Mouse (Mus musculus): Measurements from ENCODE around the gene Nipsnap2.
"Not testable (repeated sequence)": the region's sequence is repeated elsewhere in the genome, so short reads cannot be mapped to it uniquely, and the experiment has no call there.

Nipsnap2 gene

DNA sequence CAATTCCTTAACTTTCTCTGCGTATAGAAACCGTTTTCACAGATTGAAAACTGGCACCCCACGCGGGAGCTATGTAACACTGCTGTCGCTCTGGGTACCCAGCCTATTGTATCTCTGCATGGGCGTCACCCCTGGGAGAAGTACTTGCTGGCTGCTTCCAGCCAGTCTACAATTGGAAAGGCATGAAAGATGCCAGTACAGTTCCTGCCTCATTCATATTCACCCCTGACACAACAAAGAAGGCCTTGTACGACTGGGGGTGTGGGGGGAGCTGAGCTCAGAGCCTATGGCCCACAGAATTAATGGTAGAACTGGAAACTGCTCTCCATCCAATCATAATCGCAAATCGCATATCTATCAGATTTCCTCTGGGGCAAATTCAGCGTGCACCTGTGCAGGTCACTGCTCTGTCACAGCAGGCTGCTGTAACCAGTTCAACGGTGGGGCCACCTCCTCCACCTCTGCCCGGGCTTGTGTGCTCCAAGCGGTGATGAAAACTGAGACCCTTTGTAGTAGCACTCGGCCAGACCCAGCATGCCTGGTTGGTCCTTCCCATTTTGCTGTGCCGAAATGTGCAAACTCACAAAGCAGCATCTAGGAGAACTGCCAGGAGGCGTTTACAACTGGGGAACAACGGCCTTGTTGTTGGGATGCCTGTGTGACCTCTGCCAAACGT is 37.1 kb downstream of the Nipsnap2 start:
- no peak for DNase-seq (ENCODE audit: low spot score in 2 of 2)

DNA sequence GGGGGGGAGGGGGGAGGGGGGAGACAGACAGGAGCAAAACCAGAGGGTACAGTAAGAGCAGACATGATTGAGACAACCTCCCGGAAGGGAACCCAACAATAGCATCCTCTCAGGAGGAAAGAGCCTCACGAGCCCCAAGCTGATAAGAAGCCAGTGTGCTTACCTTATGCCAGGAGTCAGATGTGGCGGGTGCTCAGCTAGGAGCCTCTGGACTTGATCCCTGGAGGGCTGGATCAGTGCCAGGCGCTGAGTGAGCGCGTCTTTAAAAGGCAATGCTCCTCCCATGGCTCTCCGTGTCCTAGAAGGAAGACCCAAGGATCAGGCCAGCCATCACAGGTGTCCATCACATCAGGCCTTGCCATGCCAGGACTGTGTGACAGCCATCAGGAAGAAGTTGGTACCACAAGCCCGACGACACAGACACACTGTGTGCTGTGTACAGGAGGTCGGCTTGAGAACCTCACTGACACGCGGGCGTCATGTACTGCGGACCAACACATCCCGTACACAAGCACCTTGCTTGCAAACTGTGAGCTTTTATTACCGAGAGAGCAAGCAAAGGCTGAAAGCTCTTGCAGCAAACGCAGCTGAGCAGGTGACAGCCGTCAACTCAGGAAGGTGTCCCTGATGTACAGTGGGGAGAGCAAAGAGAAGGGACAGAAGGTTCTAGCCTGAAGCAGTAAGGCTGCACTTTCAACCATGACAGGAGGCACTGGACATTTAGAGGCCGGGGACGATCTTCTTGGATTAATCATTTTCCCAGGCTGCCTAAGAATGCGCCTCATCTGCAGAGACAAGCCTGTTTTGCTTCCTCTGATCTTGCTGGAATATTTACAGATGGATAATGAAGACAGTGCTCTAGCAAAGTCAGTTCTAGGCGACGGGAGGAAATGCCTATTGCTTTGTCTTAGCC is 45.8 kb downstream of the Nipsnap2 start:
- DNase-seq (ENCODE audit: low spot score in 2 of 2), result no peak

DNA sequence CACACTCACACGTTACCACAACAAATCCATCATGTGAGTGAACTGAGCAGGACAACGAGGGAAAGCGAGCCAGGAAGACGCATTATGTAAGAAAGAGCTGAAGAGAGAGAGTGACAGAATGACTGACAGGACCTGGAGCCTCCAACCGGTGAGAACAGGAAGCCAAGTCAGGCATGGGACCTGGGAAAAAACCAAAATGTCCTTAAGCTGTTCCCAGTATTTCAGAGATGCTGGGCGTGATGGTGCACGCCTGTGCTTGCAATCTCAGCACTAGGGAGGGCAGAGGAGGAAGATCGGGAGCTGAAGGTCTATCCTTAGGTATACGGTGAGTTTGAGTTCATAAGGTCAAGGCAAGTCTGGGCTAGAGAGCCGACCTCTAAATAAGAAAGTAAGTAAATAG is 47.6 kb downstream of the Nipsnap2 start:
- DNase-seq (ENCODE audit: low spot score in 2 of 2), result no peak

DNA sequence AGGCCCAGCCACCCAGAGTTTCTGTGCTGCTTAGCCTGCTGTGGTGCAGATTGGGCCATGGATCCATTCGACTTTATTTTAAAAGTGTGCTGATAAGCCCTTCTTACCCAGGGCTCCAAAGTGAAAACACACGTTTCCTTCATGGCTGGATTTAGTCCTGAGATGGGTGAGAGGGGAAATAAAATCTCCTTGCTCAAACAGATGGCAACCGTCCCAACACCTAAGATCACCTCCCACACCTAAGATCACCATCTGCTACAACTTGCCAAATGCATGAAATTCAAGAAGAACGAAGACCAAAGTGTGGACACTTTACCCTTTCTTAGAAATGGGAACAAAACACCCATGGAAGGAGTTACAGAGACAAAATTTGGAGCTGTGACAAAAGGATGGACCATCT is 48.5 kb downstream of the Nipsnap2 start:
- DNase-seq (ENCODE audit: low spot score in 2 of 2), result not testable (repeated sequence)

DNA sequence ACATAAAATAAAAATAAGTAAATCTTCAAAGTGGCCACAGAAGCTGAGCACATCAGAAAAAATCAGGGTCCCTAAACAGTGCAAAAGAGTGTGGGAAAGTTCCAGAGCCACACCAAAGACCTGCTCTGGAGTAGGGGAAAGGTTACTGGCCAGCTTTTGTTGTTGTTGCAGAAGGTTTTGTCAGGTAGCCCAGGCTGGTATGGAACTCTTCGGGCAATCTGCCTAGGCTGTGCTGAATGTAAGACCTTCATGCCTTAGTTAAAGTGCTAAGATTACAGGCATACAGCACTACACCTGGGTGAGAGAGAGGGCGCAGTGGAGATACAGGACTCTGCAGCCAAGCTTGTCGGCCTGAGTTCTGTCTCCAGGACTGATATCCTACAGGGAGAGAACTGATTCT is 49.8 kb downstream of the Nipsnap2 start:
- no peak for DNase-seq (ENCODE audit: low spot score in 2 of 2)

DNA sequence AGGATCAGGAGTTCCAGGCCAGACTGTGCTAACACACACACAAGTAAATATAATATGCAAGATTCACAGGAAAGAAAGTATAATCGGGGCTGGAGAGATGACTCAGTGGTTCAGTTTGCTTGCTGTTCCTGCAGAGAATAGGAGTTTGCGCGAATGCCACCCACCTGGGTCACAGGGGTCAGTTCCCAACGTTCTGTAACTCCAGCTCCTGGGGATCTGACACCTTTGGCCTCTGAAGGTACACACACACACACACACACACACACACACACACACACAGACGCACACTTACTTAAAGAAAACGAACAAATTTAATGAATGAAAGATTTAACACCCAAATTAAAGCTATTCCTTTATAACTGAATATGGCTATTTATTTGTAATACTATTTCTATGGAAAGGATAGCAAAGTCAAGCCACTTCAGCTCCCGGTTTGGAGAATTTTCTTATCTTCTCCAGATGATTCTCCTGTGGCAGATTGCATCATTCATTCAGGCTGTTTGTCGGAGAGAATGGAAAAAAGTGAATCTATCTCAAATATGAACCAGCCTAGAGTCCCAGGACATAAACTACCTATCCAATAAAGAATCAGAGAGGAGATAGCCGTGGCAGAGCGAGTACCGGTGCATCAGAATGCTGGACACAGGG is 53.6 kb downstream of the Nipsnap2 start:
- DNase-seq (ENCODE audit: low spot score in 2 of 2), result no peak

DNA sequence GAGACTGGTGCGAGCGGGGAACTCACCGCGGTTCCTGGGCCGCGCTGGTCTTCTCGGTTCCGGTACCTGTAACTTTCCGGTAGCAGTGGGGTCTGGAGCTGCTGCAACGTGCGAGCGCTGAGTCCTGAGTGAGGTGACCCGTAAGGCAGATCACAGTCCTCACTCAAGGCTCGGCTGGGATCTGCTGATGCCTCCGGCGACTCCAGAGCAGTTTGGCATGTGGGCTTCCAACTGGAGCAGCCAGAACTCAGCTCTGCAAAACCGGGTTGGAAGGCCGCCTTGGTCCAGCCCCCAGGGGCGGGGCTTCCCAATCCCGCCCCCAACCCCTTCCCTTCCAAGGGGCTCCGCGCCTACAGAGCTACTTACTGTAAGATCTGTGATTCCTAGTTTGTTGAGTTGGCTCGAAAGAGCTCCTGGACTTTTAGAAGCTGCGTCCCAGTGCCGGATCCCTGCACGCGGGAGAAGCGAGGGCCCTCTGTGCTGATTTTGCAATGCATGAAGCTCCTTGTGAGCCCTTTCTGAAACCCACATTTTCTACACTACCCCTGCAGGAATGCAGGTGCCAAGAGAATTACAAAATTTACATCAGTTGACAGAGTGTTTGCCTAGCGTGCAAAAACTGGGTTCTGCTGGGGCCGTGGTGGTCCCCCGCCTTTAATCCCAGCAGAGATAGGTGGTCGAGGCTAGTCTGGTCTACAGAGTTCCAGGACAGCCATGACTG is 54.3 kb downstream of the Nipsnap2 start:
- DNase-seq (ENCODE audit: low spot score in 2 of 2), result peak; percentile 75 to 85

DNA sequence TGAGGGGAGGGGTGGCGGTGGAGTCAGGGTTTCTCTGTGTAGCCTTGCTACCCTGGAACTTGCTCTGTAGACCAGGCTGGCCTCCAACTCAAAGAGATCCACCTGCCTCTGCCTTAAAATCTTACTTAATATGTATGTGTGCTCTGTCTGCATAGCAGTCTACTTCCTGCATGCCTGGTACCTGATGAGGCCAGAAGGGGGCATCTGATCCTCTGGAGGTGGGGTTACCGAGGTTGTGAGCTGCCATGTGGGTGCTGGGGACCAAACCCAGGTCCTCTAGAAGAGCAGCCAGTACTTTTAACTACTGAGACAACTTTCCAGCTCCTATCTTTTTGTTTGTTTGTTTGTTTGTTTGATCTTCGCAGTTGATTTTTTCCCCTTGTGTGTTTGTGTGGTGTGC is 55.3 kb downstream of the Nipsnap2 start:
- no peak for DNase-seq (ENCODE audit: low spot score in 2 of 2)

DNA sequence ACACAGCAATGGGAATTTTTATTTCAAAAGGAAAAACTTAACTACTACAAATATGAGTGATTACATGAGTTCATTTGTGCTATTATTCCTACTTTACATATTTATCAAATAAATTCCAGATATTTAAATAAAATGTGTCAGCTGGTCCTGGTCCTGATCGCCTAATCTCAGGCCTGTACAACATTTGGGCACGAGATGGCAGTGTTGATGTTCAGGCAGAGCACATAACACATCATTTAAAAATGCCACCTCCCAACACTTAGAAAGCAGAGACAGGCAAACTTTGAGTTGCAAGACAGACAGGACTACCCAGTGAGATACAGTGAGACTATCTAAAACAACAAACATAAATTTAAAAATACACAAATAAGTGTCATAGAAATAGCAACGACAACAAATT is 57.3 kb downstream of the Nipsnap2 start:
- DNase-seq (ENCODE audit: low spot score in 2 of 2), result no peak

DNA sequence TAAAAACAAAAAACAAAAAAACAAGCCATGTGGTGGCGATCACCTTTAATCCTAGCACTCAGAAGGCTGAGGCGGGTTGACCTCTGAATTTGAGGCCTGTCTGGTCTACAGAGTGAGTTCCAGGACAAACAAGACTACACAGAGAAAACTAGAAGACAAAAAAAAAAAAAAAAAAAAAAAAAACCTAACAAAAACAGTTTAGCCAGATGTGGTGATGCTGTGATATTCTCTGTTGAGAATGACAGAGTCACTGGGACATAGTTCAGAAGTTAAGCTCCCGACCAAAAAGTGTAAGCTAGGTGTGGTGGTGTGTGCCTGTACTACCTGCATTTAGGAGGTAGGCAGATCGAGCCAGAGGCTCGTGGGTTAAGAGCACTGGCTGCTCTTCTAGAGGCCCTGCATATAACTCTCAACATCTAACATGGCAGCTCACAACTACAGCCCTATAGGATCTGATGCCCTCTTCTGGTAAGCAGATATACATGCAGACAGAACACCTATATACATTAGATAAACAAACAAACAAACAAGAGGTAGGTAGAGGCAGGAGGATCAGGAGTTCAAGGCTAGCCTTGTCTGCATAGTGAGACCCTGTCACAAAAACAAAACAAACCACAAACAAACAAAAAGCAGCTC is 60.5 kb downstream of the Nipsnap2 start:
- no peak for DNase-seq (ENCODE audit: low spot score in 2 of 2)

DNA sequence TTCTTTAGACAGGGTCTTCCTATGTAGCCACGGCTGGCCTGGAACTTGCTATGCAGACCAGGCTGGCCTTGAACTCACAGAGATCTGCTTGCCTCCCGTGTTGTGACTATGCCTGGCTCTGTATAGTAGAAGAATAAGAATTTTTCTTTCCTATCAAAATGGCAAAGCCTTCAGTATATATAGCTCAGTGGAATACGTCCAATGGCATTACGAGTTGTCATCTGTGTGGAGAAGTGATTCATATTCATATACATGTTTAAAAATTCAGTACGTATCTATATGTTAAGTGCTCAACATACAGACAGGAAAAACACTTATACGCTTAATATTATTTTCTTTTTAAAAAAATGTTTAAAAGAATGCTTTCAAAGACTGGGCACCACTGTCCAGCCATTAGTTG is 61.3 kb downstream of the Nipsnap2 start:
- DNase-seq (ENCODE audit: low spot score in 2 of 2), result no peak

DNA sequence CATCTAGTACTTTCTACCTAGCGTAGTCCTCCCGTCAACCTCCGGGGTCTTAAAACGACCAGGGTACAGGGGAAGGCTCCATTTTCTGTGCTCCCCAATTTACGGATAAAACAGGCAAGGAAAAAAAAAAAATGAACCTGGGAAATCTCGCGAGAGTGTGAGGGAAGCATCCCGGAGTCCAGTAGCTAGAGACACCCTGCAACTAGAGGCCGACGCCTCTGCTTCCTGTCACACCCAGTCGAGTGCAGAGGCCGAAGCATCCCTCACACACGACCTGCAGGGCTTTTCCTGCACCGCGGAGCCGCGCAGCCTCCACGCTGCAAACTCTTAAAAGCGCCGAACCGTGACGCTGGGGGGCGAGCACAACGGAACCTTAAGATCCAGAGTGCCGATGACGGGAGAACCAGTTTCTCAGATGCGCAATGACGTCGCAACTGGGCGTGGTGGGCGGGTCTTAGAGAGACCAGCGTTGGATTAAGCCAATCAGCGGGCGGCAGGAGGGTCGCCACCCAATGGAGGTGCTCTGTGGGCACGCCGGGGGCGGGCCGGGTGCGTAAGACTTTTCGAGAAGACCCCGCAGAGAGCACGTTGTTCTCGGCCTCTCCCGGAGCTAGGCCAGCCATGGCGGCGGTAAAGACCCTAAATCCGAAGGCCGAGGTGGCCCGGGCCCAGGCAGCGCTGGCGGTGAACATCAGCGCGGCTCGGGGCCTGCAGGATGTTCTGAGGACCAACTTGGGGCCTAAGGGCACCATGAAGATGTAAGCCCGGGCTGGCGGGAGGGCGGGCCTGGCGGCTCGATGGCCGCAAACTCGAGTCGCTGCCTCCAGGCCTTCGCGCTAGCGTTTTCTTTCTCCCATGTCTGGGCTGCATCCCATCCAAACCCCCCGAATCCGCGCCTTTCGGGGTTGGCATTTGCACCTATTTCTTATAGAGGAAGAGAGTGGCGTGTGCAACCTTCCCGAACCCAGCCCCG is 62.2 kb downstream of the Nipsnap2 start, which contains the start of gene Psph:
Gene Psph, minus strand, starts transcription at position 632 of the 973 bp plus-strand sequence.
- DNase-seq (ENCODE audit: low spot score in 2 of 2), result peak; percentile 94 to 98

DNA sequence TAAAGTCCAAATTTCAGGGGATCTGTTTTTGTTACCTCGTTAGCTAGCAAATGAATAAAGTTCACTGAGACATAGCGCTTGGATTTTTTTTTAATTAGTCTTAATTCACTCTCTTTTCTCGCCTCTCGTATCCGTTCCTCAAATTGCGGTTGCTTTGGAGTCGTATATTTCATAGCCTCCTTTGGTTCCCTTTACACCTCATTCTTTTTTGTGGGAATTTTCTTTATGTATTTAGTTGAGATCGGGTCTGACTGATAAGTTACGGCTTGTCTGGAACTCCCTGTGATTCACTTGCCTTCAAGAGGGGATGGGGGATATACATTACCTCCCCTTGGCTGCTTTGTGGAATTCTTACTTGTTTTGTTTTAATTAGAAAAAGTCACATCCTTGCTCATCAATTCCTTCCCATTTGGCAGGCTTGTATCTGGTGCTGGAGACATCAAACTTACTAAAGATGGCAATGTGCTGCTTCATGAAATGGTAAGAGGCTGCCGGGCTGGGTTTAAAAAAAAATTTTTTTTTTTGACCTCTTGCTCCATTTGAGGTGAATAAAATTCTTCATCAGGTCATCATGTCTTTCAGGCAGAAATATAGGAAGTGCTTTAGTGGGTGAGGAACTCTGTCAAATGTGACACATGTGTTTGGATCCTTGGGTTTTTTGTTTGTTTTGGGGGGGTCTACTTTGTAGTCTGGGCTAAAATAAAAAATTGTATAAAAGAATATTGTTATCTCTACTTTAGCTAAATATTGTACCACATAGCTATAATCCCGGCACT is 63.1 kb downstream of the Nipsnap2 start:
- no peak for DNase-seq (ENCODE audit: low spot score in 2 of 2)

DNA sequence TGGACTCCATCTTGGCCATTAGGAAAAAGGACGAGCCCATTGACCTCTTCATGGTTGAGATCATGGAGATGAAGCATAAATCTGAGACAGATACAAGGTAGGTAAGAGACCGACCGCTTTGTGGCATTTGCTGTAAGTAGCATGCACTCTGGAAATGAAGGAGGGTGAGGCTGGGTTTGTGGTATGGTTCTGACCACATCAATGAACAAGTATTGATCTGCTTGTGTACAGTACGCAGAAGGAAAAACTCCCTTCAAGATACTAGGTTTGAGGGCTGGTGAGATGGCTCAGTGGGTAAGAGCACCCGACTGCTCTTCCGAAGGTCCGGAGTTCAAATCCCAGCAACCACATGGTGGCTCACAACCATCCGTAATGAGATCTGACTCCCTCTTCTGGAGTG is 65.7 kb downstream of the Nipsnap2 start:
- DNase-seq (ENCODE audit: low spot score in 2 of 2), result not testable (repeated sequence)
